Mouse (Mus musculus) right cerebral cortex, adult 18-20 months (tissue): ENCODE data around the gene Tmem114.
A peak's percentile ranks its signal among the peaks of the same experiment; 100 is the strongest.

ENCODE experiments used
- DNase-seq: peaks from one replicate; pipeline ENCODE4 v3.0.0; 2022; ENCODE audit warnings: mixed read lengths

Tmem114 gene

DNA sequence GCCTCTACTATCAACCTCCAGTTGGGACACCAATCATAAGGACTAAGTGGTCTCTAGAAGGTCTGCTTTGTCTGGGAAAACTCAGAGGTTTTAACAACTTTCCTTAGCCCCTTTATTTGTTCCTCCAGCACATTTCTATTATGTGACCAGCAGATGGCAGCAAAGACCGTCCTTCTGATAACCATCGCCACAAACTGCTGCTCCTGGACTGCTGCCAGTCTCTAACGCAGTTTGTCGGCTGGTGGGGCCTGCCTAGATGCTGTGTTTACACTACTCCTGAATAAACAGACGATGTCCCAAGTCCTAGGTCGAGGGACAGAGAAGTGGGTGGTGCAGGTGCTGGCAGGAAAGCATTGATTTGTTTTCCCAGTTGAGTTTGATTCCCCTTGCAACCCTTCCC lies 18.2 kb downstream of the Tmem114 start:
- DNase-seq, result peak; percentile 63

DNA sequence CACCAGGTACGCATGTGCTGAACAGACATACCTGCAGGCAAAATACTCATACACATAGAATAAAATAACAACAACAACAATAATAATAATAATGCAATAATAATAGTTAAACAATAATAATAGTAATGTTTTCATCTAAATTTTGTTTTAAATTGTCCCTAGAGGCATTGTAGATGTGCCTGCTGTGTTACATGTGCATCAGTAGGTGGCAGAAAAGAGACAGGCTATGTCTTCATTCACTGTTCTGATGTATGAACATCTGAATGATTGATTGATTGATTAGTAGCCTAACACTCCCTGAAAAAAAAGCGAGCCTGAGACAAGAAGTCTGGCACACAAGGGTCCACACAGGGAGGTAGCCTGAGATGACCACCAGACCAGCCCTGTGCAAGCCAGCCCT lies 22.3 kb downstream of the Tmem114 start:
- DNase-seq, result no peak

DNA sequence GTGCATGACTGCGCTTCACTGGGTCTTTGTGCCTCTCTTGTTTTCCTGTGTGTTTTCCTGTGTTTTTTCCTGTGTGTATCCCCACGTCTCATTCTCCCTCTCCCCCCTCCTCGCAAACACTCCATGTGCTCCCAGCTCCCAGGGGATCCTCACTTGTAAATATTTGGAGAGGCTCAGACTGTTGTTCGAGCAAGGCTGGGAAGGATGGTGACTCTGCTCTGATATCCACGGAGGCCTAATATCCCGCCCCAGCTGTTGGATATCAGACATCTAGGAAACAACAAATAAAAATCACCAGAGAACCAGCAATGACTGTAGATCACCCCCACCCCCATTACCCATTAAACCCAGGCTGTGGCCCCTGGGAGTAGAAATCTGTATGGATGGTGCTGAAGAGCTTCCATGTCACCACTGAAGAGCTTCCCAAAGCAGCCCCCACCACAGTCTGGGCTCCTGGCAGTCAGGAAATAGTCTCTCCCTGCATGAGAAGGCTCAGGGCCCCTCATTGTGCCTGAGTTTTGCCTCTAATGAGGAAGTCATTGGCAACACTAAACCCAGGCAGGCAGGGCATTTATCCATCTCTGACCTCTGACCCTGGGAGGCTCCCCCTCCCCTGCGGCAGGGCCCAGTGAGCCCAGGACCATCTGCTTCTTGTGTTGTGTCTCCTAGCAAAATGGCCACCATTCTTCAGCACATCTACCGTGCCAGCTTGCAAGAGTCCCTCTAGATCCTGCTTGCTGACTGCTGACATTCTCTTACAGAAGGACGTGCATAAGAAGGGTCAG lies 23.6 kb downstream of the Tmem114 start:
- DNase-seq, result no peak

DNA sequence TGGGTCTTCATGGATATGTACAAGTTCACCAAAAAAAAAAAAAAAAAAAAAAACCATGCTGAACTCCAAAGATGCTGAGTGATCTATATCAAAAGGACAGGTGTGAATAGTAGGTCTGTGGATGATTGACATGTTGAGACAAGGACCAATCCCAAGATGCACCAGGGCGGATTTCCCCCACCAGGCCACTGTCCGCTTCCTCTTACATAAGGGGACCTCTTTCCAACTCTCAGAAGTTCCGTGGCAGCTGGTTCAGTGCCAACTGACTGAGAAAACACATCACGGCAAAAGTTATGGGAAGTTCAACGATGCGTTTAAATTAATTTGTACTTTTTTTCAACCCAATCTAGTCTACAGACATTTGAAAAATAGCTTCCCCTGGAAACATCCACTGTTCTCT lies 25.1 kb downstream of the Tmem114 start:
- no peak for DNase-seq

DNA sequence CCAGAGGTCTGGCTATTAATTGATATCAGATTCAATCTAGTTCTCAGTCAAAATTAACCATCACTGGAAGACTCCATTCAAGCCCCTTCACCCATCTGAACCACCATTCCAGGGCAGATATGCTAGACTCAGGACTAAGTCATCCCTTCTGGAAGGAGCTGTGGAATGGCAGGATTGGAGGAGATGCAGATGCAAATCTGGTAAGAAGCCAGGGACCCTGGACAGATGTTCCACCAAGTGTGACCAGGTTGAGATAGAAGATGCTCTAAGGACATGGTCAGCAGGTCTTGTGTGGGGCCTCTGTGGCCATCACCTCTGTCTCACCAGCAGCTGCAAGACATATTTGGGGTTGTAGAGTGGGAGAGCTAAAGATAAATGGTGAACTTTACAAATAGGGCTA lies 30.0 kb downstream of the Tmem114 start:
- no peak for DNase-seq

GRCm38 (mm10) chr16:8388491-8388890 lies 36.4 kb downstream of the Tmem114 start:
- no peak for DNase-seq

DNA sequence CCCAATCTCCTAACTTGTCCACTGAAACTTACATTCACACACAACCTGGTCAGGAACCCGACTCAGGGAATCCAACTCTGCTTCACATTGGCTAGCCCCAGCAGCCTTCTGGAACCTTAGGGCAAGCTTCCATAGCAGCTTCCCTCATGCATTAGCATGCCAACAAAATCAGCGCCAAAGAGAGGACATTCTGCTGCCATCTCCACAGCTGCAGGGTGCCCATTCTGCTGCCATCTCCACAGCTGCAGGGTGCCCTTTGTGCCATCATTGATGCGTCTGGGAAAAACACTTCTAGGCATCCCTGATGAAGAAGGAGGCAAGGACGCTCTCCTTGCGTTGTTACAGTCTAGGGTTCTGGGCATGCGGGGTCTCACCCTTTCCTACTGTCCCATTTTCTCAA lies 38.5 kb downstream of the Tmem114 start:
- no peak for DNase-seq

DNA sequence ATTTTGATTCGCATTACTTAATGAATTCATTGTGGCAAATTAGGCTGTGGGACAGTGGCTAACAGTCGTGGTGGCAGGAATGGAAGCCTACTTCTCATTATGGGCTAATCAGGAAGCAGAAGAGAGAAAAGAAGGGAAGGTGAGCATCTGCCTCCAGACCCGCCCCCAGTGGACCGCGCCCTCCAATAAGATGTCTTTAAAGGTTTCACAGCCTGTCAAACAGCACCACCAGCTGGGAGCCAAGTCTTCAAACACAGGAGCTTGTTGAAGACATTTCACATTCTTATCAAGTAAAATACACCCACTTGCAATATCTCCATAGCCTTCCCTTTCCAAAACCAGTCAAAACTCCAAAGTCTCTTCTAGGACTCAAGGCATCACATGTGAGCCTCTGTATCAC lies 39.3 kb downstream of the Tmem114 start:
- no peak for DNase-seq

GRCm38 (mm10) chr16:8384772-8385171 lies 40.2 kb downstream of the Tmem114 start:
- no peak for DNase-seq

GRCm38 (mm10) chr16:8383396-8383795 lies 41.5 kb downstream of the Tmem114 start:
- DNase-seq, result no peak

DNA sequence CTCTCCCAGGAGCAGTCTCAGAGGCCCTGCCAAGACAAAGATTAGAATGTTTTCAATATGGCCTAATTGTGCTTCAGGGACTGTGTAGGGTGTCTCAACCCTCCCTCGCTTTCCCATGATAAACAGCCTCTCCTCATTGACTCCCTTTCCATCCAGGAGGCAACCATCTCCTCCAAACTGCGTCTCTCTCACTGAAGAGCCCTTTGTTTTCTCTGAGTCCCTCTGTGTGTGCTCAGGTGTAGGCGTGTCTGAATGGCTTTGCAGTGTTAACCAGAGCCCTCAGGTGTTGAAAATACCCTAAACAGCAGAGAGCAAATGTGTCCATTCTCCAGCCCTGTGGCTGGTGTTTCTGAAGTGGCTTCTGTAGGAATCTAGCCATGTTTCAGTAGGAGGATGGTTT lies 61.9 kb downstream of the Tmem114 start:
- no peak for DNase-seq
